Mouse (Mus musculus) G1E (cell line): ENCODE data around the gene Iqcn. TPM values are rescaled to one million over a fixed set of nuclear protein-coding genes. Genes with fewer than 3 reads are reported as not detected.
A peak's percentile ranks its signal among the peaks of the same experiment; 100 is the strongest.

ENCODE experiments used
- ATAC-seq: 2 replicates; pipeline ENCODE4 v1.8.0; 2016; ENCODE audit warnings: mild to moderate bottlenecking; ENCODE audit not compliant: insufficient number of reproducible peaks, poor library complexity, low FRiP score, severe bottlenecking; ENCODE audit errors: extremely low read depth
- DNase-seq: peaks from one replicate; pipeline ENCODE4 v3.0.0; 2012; ENCODE audit warnings: low spot score
- H3K27me3 ChIP-seq: 2 replicates; pipeline ENCODE4 v1.6.1; 2012; ENCODE audit warnings: mild to moderate bottlenecking, low read length, inconsistent platforms; ENCODE audit not compliant: insufficient read depth
- H3K36me3 ChIP-seq: replicated peaks from 2 replicates; pipeline ENCODE3; 2012; ENCODE audit warnings: mild to moderate bottlenecking, inconsistent platforms
- H3K4me1 ChIP-seq: 2 replicates; pipeline ENCODE4 v1.6.1; 2012; ENCODE audit warnings: low read depth, low read length, inconsistent platforms, mixed read lengths; ENCODE audit not compliant: insufficient read depth
- H3K4me3 ChIP-seq: 2 replicates; pipeline ENCODE4 v1.5.1; 2012; ENCODE audit warnings: low read depth, mild to moderate bottlenecking, inconsistent platforms, low read length, moderate library complexity, mixed read lengths
- H3K9me3 ChIP-seq: replicated peaks from 2 replicates; pipeline ENCODE4 v1.6.1; 2012; ENCODE audit warnings: inconsistent platforms
- CTCF ChIP-seq: IDR thresholded peaks from 2 replicates; pipeline ENCODE4 v1.5.1; 2012; ENCODE audit warnings: low read depth, low read length, inconsistent platforms, mixed read lengths
- GATA1 ChIP-seq: IDR thresholded peaks from 2 replicates; pipeline ENCODE4 v1.6.1; 2012; ENCODE audit warnings: borderline replicate concordance, low read length, inconsistent platforms, mixed read lengths
- GATA2 ChIP-seq: IDR thresholded peaks from 2 replicates; pipeline ENCODE4 v1.6.1; 2012; ENCODE audit warnings: low read depth, low read length, inconsistent platforms, borderline replicate concordance
- POLR2AphosphoS5 ChIP-seq: IDR thresholded peaks from 2 replicates; pipeline ENCODE4 v1.6.1; 2012; ENCODE audit warnings: low read depth, low read length, inconsistent platforms; ENCODE audit not compliant: insufficient replicate concordance
- TAL1 ChIP-seq: conservative IDR thresholded peaks from 2 replicates; pipeline ENCODE4 v1.6.1; 2012; ENCODE audit warnings: low read depth, low read length, inconsistent platforms, mixed read lengths
- polyA plus RNA-seq: library from polyadenylated mRNA; stranded (reverse); fragments of >175 nt; gene quantifications from 2 replicates; pipeline ENCODE4 v1.2.3, GENCODE M21; 2012
- total RNA-seq, 2 experiments: library from RNA; stranded (forward) in 1 of 2; stranded (reverse) in 1 of 2; fragments of 200-1000 nt in 1 of 2; fragments of >200 nt in 1 of 2; fragmentation: Nextera tagmentation in 1 of 2; gene quantifications; 2 replicates each; pipeline ENCODE4 v1.2.3; 2014 to 2017

The Iqcn gene
- total and polyA plus RNA-seq, 3 experiments = 0.05 TPM; not detected in 2

DNA sequence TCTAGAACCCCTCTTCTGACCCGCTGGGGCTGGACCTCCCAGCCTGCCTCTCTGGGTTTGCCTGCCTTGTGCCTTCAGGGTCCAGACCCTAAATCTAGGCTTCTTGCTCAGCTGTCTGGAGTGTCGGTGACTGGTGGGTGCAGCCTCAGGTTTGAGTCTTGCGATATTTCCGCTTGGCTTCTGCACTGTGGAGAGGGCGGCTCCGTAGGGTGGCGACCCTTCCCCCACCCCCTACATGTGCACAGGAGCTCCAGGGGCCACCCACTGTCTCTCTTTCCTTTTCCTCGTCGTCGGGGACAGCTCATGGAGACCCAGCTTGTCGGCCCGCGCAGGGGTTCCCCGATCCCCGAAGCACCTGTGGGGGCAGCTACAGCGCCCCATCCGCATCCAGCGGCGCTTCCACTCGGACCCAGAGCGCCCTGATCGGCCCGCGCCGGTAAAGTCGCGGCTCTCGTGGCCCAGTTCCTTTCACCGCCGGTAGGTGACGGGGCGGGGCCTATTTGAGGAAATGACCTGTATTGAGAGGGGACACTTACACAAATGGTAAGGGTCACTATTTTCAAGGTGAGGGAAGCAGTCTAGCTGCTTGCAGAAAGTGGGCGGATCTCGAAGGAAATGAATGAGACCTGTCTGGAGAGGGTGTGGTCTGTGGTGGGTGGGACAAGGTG, 26.7 kb downstream of the Iqcn start:
- peaks cover 14% of the 10 kb centered on the region for H3K4me1 ChIP-seq
- DNase-seq = no peak
- peak overlapping the region; percentile 55; the same call in 1 of the 2 replicates for H3K4me3 ChIP-seq
- no peaks in the 10 kb centered on the region for H3K9me3 ChIP-seq
- H3K27me3 ChIP-seq = peaks cover 59% of the 10 kb centered on the region
- TF ChIP-seq GATA2 (no peak), CTCF (no peak), TAL1 (no peak), GATA1 (no peak), POLR2AphosphoS5 (no peak)
- no peak for ATAC-seq
- no peaks in the 10 kb centered on the region for H3K36me3 ChIP-seq

DNA sequence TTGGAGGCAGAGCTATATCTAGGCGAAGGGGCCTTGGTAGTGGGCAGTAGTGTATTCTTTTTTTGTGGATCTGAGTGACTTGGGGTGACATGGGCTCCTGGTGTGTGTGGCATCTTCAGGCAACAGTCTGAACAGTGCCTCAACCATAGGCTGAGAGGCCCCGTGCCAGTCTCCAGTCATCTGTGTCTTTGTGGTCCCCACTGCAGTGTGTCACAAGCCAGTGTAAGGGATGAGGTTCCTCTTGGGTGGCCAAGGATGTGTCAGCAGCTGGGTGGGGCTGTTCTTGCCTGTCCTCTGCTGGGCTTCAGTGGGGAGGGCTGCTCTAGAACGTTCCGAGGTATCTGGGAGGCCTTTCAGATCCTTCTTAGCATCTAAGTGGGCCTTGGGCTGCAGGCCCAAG, 27.7 kb downstream of the Iqcn start:
- no peak overlapping the region for H3K4me3 ChIP-seq
- H3K9me3 ChIP-seq = no peaks in the 10 kb centered on the region
- peaks cover 58% of the 10 kb centered on the region for H3K27me3 ChIP-seq
- no peak for DNase-seq
- TF ChIP-seq GATA1 (no peak), POLR2AphosphoS5 (no peak), CTCF (no peak), GATA2 (no peak), TAL1 (no peak)
- ATAC-seq = no peak
- H3K4me1 ChIP-seq = peaks cover 14% of the 10 kb centered on the region
- H3K36me3 ChIP-seq = no peaks in the 10 kb centered on the region

DNA sequence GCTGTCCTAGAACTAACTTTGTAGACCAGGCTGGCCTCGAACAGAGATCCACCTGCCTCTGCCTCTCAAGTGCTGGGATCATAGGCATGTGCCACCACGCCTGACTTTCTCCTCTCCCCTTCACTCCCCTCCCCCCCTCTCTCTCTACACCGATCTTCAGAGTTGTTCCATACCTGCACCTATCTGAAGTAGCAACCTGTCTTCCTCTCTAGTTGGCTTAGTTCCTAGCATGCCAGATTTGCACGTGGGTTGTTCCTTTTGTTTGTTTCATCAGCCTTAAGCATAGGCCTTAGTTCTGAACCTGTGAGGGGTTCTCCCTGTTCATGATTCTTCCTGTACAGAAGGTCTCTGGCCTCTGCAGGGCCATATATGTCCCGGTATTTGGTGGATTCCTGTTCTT, 34.4 kb downstream of the Iqcn start:
- Histone ChIP-seq H3K36me3 (no peaks in the 10 kb centered on the region), H3K9me3 (no peaks in the 10 kb centered on the region), H3K4me1 (no peaks in the 10 kb centered on the region; the same call in 1 of the 2 replicates), H3K4me3 (no peak overlapping the region), H3K27me3 (peaks cover 42% of the 10 kb centered on the region)
- no peak for ATAC-seq
- no peak for DNase-seq
- no peak for TF ChIP-seq GATA1
- no peak for TF ChIP-seq TAL1
- no peak for TF ChIP-seq POLR2AphosphoS5
- no peak for TF ChIP-seq CTCF
- TF ChIP-seq GATA2 = no peak

- Histone ChIP-seq H3K4me1 (no peaks in the 10 kb centered on the region; the same call in 1 of the 2 replicates), H3K4me3 (no peak overlapping the region), H3K36me3 (no peaks in the 10 kb centered on the region), H3K27me3 (peaks cover 42% of the 10 kb centered on the region), H3K9me3 (no peaks in the 10 kb centered on the region)
- no peak for ATAC-seq
- TF ChIP-seq CTCF (no peak), GATA2 (no peak), TAL1 (no peak), POLR2AphosphoS5 (no peak), GATA1 (no peak)
- no peak for DNase-seq
Observed at GRCm38 (mm10) chr8:70738211-70738610, 35.0 kb downstream of the Iqcn start.

DNA sequence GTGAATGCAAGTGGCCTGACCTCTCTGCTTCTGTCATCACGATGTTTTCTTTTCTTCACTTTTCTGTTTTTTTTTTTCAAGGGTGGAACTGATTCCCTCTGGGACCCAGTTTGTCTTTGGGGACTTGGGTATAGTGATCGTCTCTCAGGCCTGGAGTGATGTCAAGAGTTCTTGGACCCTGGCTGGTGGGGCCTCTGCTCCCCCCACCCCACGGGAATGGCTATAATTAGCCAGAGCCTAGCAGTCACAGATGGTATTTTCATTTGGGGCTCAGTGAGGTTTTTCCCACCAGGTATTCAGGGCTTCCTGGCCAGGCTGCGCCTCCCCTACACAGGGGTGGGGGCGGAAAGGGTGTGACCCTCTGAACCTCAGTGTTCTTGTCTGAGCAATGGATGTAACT, 38.4 kb downstream of the Iqcn start:
- Histone ChIP-seq H3K36me3 (no peaks in the 10 kb centered on the region), H3K9me3 (no peaks in the 10 kb centered on the region), H3K27me3 (peaks cover 63% of the 10 kb centered on the region), H3K4me1 (peaks cover 4% of the 10 kb centered on the region; the same call in 1 of the 2 replicates), H3K4me3 (no peak overlapping the region)
- DNase-seq = no peak
- TF ChIP-seq TAL1 (no peak), GATA1 (no peak), POLR2AphosphoS5 (no peak), CTCF (no peak), GATA2 (no peak)
- ATAC-seq = no peak

DNA sequence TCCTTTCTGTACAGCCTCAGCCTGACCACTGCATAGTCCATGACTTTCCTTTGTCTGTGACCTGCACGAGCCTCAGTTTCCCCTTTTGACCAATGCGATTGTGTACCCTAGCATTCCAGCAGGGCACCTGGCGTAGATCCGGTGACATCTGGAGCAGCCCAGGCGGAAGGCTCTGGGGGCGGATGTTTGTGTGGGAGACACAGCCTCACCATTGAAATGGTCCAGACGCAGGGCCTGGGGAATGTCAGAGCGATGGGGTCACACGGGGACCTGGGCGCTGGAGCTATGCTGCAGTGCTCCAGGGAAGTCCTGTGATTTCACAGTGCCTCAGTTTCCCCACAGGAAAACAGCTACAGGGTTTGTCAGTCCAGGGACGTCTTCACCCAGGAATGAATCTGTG, 38.9 kb downstream of the Iqcn start:
- ATAC-seq = no peak

More for the DNA sequence above, 38.9 kb downstream of the Iqcn start:
- Histone ChIP-seq H3K9me3 (no peaks in the 10 kb centered on the region), H3K4me3 (no peak overlapping the region), H3K27me3 (peaks cover 66% of the 10 kb centered on the region), H3K36me3 (no peaks in the 10 kb centered on the region), H3K4me1 (peaks cover 4% of the 10 kb centered on the region; the same call in 1 of the 2 replicates)
- no peak for DNase-seq
- TF ChIP-seq POLR2AphosphoS5 (no peak), GATA2 (no peak), TAL1 (no peak)
